Mouse (Mus musculus): Measurements from ENCODE around the gene Mad1l1.

DNA sequence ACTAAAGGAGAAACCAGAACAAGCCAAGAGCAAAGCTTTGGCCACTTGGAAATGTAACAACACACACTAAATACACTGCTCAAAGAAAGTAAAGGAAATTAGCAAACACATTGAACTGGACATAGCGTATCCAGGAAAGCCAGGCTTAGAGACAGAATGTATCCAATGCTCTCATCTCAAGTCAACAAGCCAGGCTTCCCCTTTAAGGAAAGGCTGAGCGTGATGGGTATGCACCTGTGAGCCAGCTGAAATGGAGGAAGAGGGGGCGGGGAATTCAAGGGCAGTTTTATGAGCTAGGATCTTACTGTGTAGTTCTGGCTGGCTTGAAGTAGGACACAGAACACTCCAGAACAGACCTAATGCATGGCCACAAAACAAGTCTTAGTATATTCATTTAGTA lies 215.3 kb downstream of the Mad1l1 start:
- TF ChIP-seq POLR2A (IDR thresholded peaks at IDR 0.05; ENCODE audit: borderline replicate concordance, control insufficient read depth, low read depth, low read length) (no peak), CTCF (IDR thresholded peaks at IDR 0.05; ENCODE audit: control insufficient read depth, insufficient read depth, low read length) (no peak)

Measured in bone marrow, adult 2 months (tissue).